Mouse (Mus musculus) layer of hippocampus, postnatal 25 days (tissue): Measurements from ENCODE around the gene Nxnl1. TPM values are rescaled to one million over a fixed set of nuclear protein-coding genes. Genes with fewer than 3 reads are reported as not detected.

Experiments used
- DNase-seq, 2 experiments: peaks; one replicate each; pipeline ENCODE4 v3.0.0; 2022; ENCODE audit warnings: mixed read lengths in 2 of 2, low spot score in 1 of 2; ENCODE audit errors: extremely low spot score in 1 of 2
- total RNA-seq, 2 experiments: library from RNA; stranded (reverse); gene quantifications; 2 replicates each; pipeline ENCODE4 v1.2.3; 2021

Gene Nxnl1
- total RNA-seq, 2 experiments from 2014 or later, result not detected

GRCm38 (mm10) chr8:71588762-71589161, 22.4 kb upstream of the Nxnl1 start:
- DNase-seq, result no peak

DNA sequence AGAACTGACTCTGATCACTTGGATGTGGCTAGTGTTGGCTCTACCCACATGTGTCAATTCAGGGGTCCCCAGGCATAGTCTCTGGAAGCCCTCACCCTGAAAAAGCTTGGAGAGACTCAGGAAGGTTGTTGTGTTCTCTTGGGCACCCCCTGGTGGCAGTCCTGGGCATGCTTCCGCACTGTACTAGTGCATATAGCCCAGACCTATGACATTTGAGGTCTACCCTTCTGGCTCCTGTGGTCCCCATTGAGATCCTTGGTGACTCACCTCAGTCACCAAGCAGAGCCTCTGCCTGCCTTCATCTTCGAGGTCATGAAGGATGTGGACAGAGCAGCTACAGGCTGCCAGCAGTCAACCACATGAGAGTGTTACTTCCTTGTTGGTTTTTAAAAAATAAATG, 20.5 kb upstream of the Nxnl1 start:
- peak in 1 of 2 experiments; percentile 59 for DNase-seq

DNA sequence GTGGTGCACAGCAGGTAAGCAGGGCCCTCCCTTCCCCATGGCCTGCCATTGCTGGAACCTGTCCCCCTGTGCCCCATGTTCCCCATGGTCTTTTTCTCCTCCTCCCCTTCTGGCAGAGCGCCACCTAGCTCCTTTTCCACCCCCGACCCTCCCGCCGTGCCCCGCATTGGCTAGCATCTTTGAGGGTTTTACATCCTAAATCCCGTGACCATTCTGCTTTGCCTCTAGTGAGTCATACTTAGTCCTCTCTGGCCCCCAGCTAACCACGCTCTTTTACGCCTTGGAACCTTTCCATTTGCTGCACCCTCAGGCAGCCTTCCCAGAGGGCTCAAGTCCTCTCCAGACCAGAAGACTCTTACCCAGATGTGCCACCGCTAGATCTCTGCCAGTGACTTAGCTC, 13.8 kb upstream of the Nxnl1 start:
- no peak for DNase-seq

- DNase-seq, result no peak
Observed at GRCm38 (mm10) chr8:71579476-71579875, 13.1 kb upstream of the Nxnl1 start.

DNA sequence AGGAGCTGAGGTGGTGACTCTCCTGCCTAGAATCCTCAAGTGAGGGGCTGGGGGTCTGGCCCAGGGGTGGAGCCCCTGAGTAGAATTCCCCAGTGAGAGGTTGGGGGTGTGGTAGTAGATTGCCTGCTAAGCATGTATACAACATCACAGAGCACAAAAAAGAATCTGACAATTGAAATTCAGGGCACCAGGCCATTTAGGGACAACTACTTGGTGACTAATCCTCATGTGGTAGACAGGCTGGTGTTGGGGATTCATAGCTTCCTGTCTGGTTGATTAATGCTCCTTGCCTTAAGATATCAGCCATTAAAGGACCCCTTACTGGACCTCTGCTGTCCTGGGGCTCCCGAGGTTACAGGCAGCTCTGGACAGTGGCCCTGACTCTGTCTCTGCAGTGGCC, 12.6 kb upstream of the Nxnl1 start:
- DNase-seq, result no peak

DNA sequence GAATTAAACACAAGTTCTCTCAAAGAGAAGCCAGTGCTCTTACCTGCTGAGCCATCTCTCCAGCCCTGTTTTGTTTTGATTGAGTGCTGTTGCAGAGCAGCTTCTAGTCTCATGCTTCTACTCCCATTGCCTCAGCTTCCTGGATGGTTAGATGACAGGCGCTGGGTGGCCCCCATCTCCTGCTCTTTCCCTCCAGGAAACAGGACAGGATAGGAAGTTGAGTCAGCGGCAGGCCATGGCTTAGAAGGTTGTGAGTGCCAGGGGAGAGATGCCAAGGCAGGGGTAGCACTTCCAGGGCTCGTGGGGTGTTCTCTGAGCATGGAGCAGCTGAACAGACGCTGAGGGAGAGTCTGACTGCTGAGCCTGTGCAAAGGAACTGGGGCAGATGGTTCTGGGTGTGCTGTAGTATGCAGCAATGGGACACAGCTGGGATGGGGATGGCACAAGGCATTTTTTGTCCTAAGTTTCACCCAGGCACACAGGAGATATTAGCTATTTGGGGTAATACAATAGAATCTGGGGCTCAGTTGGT, 11.5 kb upstream of the Nxnl1 start:
- DNase-seq, result no peak

- no peak for DNase-seq
Observed at GRCm38 (mm10) chr8:71575020-71575419, 8.6 kb upstream of the Nxnl1 start.

DNA sequence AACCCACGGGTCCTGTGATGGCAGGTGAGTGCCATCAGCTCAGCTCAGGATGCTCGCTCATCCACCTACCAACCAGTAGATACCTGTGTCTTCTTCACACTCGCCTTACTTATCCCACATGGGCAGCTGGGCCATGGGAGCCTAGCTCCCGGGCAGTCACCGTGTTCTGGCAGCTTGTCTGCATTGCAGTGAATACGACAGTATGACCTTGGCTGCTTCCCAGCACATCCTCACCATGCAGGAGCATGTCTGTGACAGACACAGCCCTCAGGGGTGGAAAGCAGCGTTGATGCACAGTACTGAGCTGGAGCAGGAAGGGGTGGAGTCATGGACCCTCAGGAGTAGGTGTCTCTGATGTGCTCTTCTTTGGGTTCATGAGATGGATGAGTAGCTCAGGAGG, 8.0 kb upstream of the Nxnl1 start:
- no peak for DNase-seq

DNA sequence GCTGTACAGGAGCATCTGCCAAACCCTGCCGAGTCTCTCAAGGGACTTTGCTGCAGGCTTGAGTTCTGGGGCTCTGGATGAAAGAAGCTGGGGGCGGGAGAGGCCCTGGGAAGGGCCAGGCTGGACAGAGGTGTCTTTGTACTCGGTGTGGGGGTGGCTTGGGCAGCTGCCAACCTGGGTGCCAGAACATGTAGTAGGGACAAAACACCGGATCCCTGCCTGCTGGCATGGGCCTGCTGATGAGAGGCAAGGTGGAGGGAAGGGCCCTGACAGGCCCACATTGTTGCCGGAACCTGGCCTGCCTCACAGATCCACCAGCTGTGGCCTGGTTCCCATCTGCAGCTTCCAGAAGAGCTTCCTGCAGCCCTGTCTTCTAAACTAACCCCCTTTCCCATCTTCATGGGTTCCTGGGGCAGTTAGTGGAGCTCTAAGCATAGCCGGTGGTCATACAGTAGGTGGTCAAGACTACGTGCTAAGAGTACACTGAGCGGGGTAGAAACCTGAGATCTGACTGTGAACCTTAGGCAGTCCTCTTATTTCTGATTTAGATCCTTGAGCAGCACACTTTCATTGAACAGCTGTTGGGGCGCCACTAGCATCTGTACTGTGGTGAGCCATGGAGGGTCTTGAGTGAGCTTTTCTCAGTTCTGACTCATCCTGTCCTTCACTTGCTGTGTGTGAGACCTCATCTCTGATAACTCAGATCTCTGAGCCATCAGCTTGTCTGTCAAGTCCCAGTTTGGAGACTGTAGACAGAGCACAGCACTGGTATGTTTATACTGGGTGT, 6.6 kb upstream of the Nxnl1 start:
- peak; percentile 63 to 75 for DNase-seq

DNA sequence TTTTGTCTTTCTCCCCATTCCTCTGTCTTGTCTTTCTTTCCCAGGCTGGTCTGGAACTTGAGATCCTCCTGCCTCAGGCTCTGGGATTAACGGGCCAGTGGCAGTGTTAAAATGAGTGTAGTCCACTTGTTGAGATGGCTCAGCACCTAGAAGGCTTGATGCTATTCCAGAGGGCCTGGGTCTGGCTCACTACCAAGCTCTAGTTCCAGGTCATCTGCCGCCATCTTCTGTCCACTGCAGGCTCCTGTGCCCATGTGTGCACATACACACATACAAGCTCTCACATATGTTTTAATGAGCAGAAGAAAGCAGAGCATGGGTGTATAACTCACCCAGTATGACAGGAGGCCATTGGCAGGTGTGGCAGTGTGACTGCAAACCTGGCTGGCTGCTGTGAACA, 5.7 kb upstream of the Nxnl1 start:
- DNase-seq, result no peak

DNA sequence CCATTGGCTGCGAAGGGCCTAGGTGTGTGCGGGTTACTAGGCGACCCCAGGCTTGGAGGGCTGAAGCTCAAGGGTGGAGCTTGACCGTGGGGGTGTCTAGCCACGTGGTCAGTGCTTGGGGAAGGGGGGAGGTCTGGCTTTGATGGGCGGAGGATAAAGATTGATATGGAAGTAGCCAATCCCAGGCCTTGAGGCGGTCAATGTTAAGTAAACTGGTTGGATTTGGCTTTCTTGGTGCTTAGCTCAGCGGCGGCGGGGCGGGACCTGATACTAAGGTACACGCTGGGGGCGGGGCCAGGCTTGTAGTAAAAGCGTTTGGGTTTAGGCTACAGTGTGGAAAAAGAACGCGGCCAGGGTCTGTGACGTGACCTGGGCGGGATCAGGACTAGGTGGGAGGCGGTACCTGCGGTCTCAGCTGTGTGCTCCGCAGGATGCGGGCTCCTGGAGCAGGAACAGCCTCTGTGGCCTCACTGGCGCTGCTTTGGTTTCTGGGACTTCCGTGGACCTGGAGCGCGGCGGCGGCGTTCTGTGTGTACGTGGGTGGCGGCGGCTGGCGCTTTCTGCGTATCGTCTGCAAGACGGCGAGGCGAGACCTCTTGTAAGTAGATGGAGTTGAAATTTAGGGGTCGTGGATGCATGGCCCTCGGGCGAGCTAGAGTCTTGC, 4.0 kb upstream of the Nxnl1 start:
- peak; percentile 87 to 90 for DNase-seq

DNA sequence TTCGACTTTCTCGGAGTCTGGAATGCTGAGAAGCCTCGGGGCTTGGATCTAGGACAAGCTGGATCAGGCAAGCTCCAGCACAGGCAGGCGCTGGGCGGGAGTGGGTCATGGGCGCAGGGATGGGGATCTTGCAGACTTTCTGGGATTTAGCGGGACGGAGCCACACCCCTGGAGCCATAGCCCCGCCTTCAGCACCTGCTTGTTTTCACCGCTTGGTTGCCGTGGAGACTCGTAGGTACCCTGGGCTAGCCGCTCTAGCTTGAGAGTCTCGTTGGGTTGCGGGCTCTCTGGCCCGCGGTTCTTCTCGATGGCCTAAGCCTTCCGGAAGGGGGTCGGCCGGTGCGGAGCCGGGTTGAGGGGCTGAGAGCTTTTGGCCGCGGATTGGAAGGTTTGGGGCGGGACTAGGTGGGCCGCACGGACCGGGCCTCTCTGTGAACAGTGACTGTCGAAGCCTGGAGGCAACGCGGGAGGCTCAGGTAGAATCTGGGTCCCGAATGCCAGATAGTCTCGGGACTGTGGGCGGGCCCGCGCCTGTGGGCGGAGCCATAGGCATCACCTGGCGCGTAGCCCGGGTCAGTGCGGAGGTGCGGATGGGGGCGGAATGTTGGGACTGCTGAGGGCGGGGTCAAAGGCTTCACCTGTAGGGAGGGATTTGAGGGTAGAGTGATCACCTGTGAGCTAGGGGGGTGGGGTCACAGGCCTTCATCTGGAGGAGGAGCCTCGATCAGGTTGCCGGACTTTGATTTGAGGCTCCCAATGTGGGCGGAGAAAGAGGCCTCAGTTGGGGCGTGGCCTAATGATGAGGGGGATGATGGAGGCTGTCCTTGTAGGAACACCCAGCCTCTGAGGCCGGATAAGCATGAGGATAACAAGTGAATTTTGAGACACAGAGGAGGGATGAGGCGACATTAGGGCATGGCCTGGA, 3.2 kb upstream of the Nxnl1 start:
- DNase-seq, result peak; percentile 63 to 76

DNA sequence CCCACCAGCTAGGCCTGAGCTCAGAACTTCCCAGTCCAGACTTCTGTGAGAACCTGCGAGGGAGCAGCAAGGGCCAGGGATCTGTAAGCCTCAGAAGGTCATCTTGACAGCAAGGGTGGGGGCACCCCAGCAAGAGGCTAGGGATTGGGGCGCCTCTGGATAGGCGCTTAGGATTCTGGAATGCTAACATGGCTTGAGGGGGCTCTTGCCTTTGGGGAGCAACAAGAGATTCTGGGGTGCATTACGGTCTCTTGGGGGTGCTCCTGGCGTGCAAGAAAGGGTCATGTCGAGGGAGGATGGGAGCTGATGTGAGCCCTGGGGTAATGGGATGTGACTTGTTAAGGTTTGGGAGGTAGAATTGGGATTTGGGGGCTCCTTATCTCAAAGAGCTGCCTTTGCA, 2.5 kb upstream of the Nxnl1 start:
- no peak for DNase-seq

DNA sequence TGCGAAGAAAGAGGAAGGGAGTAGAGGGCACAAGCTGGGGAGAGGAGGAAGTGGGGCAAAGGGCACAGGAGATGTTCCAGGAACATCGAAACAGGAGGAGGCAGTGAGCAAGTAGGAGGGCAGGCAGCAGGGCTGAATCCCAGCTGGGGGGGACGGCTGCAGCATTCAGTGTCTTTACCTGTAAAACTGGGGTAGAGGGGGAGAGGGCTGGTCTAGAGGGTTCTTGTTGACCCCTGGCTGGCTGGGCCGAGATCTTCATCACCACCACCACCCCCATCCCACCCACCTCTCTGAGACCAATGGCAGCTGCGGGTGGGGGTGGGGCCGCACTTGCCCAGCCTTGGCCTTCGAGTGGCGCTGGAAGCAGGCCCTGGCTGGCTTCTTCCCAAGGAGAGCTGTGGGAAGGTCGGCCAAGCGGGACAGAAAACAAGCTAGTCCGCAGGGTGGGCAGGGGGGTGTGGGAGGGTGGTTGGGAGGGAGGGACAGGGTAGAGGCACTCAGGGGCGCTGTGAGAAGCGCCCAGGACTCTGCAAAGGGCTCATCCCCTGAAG, 2.1 kb upstream of the Nxnl1 start, which contains the start of gene Slc27a1:
Slc27a1 (plus strand) TSS at position 496 of the 551 bp plus-strand sequence.
- DNase-seq, result peak; percentile 52 to 67

- no peak for DNase-seq
Observed at GRCm38 (mm10) chr8:71567587-71567986, 1.2 kb upstream of the Nxnl1 start.

- no peak for DNase-seq
Observed at GRCm38 (mm10) chr8:71563992-71564391, 2.4 kb downstream of the Nxnl1 start.

GRCm38 (mm10) chr8:71562751-71563150, 3.6 kb downstream of the Nxnl1 start:
- peak; percentile 63 to 77 for DNase-seq

DNA sequence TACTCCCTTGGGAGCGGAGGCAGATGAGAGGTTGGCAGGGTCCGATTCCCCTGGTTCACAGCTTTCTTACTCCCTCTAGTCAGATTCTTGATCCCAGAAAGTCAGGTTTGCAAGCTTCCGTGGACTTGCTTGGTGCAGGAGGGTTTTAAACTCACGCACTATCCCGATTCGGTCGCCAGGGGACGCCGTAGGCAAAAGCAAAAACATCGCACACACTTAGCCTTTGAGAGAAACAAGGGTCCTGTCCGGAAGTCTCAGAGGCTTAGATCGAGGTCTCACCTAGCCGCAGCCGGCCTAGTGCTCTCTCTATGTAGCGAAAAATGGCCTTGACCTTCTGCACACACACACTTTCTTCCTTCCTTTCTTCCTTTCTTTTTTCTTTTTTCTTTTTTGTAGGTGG, 5.0 kb downstream of the Nxnl1 start:
- peak in 1 of 2 experiments; percentile 67 for DNase-seq

DNA sequence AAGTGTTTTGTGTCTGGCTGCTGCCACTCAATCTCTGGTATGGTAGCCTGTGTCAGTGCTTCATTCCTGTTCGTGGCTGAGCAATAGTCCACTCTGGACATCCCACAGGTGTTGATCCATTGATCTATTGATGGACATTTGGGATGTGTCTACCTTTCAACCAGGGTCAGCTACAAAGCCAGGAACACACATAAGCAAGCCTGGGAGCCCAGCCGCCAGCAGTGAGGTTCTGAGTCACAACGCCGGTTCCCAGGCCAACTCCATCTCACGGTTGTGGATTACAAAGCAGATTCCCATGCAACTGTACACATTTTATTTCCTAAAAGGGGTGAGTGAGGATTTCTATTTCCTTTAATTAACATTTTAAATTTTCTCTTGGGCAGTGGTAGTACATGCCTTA, 5.6 kb downstream of the Nxnl1 start:
- no peak for DNase-seq

DNA sequence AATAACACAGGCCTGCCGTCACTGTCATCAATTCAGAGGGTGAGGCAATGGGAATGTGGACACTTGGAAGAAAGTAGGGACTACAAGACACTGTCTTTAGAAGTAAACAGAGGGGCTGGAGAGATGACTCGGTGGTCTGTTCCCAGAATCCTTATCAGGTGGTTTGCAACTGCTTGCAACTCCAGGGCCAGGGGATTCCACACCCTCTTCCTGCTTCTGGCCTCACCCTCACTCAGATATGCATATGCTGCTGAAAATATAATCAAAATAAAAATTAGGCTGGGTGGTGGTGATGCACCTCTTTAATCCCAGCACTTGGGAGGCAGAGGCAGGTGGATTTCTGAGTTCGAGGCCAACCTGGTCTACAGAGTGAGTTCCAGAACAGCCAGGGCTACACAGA, 6.3 kb downstream of the Nxnl1 start:
- no peak for DNase-seq
